Mouse (Mus musculus) hindbrain, embryonic 13.5 days (tissue): ENCODE results near the gene Naa60. TPM values are rescaled to one million over a fixed set of nuclear protein-coding genes. Genes with fewer than 3 reads are reported as not detected.
A peak's percentile ranks its signal among the peaks of the same experiment; 100 is the strongest.
"Not testable (repeated sequence)": the region's sequence is repeated elsewhere in the genome, so short reads cannot be mapped to it uniquely, and the experiment has no call there.

Source experiments
- ATAC-seq: fragments of 200-750 bp; cut with Nextera tagmentation; 2 replicates; pipeline ENCODE4 v1.8.0; 2017; ENCODE audit warnings: moderate TSS enrichment; ENCODE audit not compliant: low FRiP score
- H3K27ac ChIP-seq: fragments of 300-500 bp; sonication (generic); 2 replicates; pipeline ENCODE4 v1.5.1; 2015; ENCODE audit warnings: inconsistent platforms, mild to moderate bottlenecking, moderate library complexity
- H3K27me3 ChIP-seq: fragments of 300-500 bp; sonication (generic); 2 replicates; pipeline ENCODE4 v1.6.1; 2015; ENCODE audit warnings: mild to moderate bottlenecking, inconsistent platforms
- H3K36me3 ChIP-seq: fragments of 300-500 bp; sonication (generic); 2 replicates; pipeline ENCODE4 v1.6.1; 2015; ENCODE audit warnings: mild to moderate bottlenecking, inconsistent platforms
- H3K4me1 ChIP-seq: fragments of 300-500 bp; sonication (generic); replicated peaks from 2 replicates; pipeline ENCODE4 v1.6.1; 2015; ENCODE audit warnings: inconsistent platforms
- H3K4me2 ChIP-seq: fragments of 300-500 bp; sonication (generic); 2 replicates; pipeline ENCODE4 v1.6.1; 2015; ENCODE audit warnings: inconsistent platforms, mild to moderate bottlenecking, moderate library complexity
- H3K4me3 ChIP-seq: fragments of 300-500 bp; sonication (generic); 2 replicates; pipeline ENCODE4 v1.5.1; 2015; ENCODE audit warnings: mild to moderate bottlenecking, inconsistent platforms
- H3K9ac ChIP-seq: fragments of 300-500 bp; sonication (generic); 2 replicates; pipeline ENCODE4 v1.6.1; 2015; ENCODE audit warnings: mild to moderate bottlenecking, inconsistent platforms
- H3K9me3 ChIP-seq: fragments of 300-500 bp; sonication (generic); 2 replicates; pipeline ENCODE4 v1.6.1; 2016; ENCODE audit warnings: inconsistent platforms
- WGBS: fragments of 180-500 bp; shearing (Covaris S2); methylation state at CpG from one replicate; pipeline ENCODE4 v1.1.7; 2015; 5-methylcytosine and 5-hydroxymethylcytosine counted together
- polyA plus RNA-seq: library from polyadenylated mRNA; unstranded; fragments of >200 nt; fragmentation: Nextera tagmentation; extraction: Ambion mirVana; gene quantifications from 2 replicates; pipeline ENCODE4 v1.2.1, GENCODE M21; 2015

Naa60 gene
- polyA plus RNA-seq, 1 experiment from 2014 or later = 83.1 TPM

DNA sequence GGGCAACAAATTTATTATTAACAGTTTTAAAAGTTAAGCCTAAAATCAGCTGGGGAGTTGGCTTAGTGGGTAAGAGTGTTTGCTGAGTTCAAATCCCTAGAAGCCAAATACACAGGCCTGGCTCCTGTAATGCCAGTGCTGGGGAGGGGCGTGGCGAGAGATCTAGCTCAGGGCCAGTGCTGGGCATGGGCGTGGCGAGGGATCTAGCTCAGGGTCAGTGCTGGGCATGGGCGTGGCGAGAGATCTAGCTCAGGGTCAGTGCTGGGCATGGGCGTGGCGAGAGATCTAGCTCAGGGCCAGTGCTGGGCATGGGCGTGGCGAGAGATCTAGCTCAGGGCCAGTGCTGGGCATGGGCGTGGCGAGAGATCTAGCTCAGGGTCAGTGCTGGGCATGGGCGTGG is 20.9 kb upstream of the Naa60 start:
- WGBS = 89% methylated on average over 13 of the region's 13 CpGs

GRCm38 (mm10) chr16:3852586-3852985 is 19.6 kb upstream of the Naa60 start:
- 34% methylated on average over 12 of the region's 12 CpGs for WGBS
- Histone ChIP-seq H3K36me3 (peaks cover 15% of the 10 kb centered on the region; the same call in 1 of the 2 replicates), H3K4me1 (peaks cover 13% of the 10 kb centered on the region), H3K27me3 (no peaks in the 10 kb centered on the region), H3K4me2 (no peak overlapping the region), H3K9ac (no peak overlapping the region), H3K4me3 (no peak overlapping the region), H3K9me3 (no peaks in the 10 kb centered on the region), H3K27ac (no peak overlapping the region)
- no peak for ATAC-seq

More for the DNA sequence above, 20.9 kb upstream of the Naa60 start:
- not testable (repeated sequence) for H3K9ac ChIP-seq, H3K27me3 ChIP-seq, H3K4me3 ChIP-seq, H3K36me3 ChIP-seq, ATAC-seq, H3K4me2 ChIP-seq, H3K9me3 ChIP-seq, H3K27ac ChIP-seq
- H3K4me1 ChIP-seq = peaks cover 15% of the 10 kb centered on the region

DNA sequence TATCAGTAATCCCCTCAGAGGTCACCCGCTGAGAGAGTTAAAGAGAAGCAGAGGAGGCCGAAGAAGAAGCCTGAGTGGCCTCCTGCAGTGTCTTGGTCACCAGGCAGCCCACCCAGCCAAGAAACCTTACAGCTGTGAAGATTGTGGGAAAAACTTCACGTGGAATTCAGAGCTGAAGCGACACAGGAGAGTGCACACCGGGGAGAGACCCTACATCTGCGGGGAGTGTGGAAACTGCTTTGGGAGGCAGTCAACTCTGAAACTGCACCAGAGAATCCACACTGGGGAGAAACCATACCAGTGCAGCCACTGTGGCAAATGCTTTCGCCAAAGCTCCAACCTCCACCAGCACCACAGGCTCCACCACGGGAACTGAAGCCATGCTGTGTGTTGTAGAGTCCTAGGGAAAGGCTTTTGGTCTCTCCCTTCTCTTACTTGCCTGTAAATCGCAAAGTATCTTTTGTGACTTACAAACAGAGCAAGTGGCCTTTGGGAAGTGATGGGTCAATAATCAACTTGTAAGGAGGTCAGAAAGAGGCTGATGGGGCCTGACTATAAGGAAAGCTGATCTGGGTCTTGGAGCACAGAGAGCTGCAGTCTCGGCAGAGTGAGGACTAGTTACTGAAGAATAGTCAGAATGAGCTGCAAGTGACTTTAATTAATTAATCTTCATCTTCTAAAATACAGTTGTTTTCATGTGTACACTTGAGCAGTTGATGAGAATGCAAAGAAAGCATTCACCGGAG is 17.6 kb upstream of the Naa60 start:
- Histone ChIP-seq H3K27me3 (no peaks in the 10 kb centered on the region), H3K27ac (no peak overlapping the region), H3K9ac (no peak overlapping the region), H3K4me2 (no peak overlapping the region), H3K9me3 (no peaks in the 10 kb centered on the region), H3K36me3 (peaks cover 15% of the 10 kb centered on the region; the same call in 1 of the 2 replicates), H3K4me3 (no peak overlapping the region), H3K4me1 (no peaks in the 10 kb centered on the region; the same call in 1 of the 2 replicates)
- WGBS = 55% methylated on average over 11 of the region's 11 CpGs
- no peak for ATAC-seq

DNA sequence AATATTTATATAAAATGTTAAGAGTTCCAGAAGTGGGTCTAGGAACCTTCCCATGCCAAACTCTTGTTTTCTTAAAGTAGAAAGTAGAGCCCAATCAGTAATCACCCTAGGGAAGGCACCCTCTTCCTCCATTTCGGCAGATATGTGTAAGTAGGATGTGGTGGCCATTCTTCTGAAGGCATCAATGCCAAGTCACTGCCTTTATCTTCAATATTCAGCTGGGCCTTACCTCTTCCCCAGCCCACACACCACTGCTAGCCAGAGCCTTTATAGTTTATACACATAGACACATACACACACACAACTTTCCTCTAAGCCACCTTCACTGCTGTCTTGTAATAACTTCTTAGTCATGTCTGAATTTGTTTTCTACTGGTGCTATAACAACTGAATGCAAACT is 16.4 kb upstream of the Naa60 start:
- ATAC-seq = no peak
- no peaks in the 10 kb centered on the region for H3K27me3 ChIP-seq
- H3K36me3 ChIP-seq = peaks cover 19% of the 10 kb centered on the region
- H3K4me3 ChIP-seq = no peak overlapping the region
- H3K9ac ChIP-seq = no peak overlapping the region
- 87% methylated on average over 1 of the region's 1 CpGs for WGBS
- H3K4me1 ChIP-seq = no peaks in the 10 kb centered on the region
- no peaks in the 10 kb centered on the region for H3K9me3 ChIP-seq
- H3K27ac ChIP-seq = no peak overlapping the region
- no peak overlapping the region for H3K4me2 ChIP-seq

- no peak for ATAC-seq
- 92% methylated on average over 4 of the region's 4 CpGs for WGBS
- Histone ChIP-seq H3K4me1 (no peaks in the 10 kb centered on the region), H3K9ac (no peak overlapping the region), H3K27me3 (no peaks in the 10 kb centered on the region), H3K27ac (no peak overlapping the region), H3K36me3 (peaks cover 36% of the 10 kb centered on the region), H3K4me3 (no peak overlapping the region), H3K4me2 (no peak overlapping the region), H3K9me3 (no peaks in the 10 kb centered on the region)
Measured at GRCm38 (mm10) chr16:3859254-3859653, 12.9 kb upstream of the Naa60 start.

- Histone ChIP-seq H3K27me3 (no peaks in the 10 kb centered on the region), H3K36me3 (peaks cover 27% of the 10 kb centered on the region), H3K4me3 (peak overlapping the region; percentile 55), H3K27ac (peak overlapping the region; percentile 53; the same call in 1 of the 2 replicates), H3K9ac (peak overlapping the region; percentile 75), H3K4me2 (peak overlapping the region; percentile 83), H3K4me1 (peaks cover 23% of the 10 kb centered on the region), H3K9me3 (no peaks in the 10 kb centered on the region)
- 4% methylated on average over 16 of the region's 16 CpGs for WGBS
- no peak for ATAC-seq
Measured at GRCm38 (mm10) chr16:3871815-3872214, 360 bp upstream of the Naa60 start.

DNA sequence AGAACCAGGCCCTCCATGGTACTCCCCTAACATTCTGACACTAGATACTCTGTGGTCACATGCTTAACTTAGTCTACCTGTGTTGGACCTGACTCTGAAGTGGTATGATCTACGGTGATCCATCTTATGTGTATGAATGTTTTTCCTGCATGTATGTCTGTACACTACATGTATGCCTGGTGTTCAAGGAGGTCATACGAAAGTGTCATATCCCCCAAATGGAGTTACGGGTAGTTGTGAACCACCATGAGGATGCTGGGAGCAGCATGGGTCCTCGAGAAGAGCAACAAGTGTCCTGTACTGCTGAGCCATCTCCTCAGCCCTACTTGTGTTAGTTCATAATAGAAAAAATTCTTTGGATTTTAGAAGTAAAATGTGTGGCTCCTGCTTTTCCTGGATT is 4.2 kb downstream of the Naa60 start:
- Histone ChIP-seq H3K4me3 (no peak overlapping the region), H3K36me3 (peaks cover 38% of the 10 kb centered on the region), H3K27me3 (no peaks in the 10 kb centered on the region), H3K9me3 (no peaks in the 10 kb centered on the region), H3K27ac (no peak overlapping the region), H3K4me2 (no peak overlapping the region), H3K9ac (no peak overlapping the region), H3K4me1 (peaks cover 30% of the 10 kb centered on the region)
- WGBS = 95% methylated on average over 4 of the region's 4 CpGs
- ATAC-seq = no peak

GRCm38 (mm10) chr16:3884201-3885064 is 12.3 kb downstream of the Naa60 start, which contains the start of the genes Zfp597 and Gm20695:
TSS of gene Zfp597 (minus strand) at chr16:3884561.
TSS of gene Gm20695 (plus strand) at chr16:3884648.
- H3K9me3 ChIP-seq = no peaks in the 10 kb centered on the region
- peak; percentile 98 for ATAC-seq
- H3K4me2 ChIP-seq = peak within 1 kb of the TSS; percentile 75
- H3K4me3 ChIP-seq = peak within 1 kb of the TSS; percentile 91
- H3K27me3 ChIP-seq = no peaks in the 10 kb centered on the region
- H3K27ac ChIP-seq = peak within 1 kb of the TSS; percentile 98
- under 1% methylated on average over 86 of the region's 88 CpGs for WGBS
- H3K36me3 ChIP-seq = peaks cover 16% of the 10 kb centered on the region
- peak within 1 kb of the TSS; percentile 92 for H3K9ac ChIP-seq
- peaks cover 51% of the 10 kb centered on the region for H3K4me1 ChIP-seq

DNA sequence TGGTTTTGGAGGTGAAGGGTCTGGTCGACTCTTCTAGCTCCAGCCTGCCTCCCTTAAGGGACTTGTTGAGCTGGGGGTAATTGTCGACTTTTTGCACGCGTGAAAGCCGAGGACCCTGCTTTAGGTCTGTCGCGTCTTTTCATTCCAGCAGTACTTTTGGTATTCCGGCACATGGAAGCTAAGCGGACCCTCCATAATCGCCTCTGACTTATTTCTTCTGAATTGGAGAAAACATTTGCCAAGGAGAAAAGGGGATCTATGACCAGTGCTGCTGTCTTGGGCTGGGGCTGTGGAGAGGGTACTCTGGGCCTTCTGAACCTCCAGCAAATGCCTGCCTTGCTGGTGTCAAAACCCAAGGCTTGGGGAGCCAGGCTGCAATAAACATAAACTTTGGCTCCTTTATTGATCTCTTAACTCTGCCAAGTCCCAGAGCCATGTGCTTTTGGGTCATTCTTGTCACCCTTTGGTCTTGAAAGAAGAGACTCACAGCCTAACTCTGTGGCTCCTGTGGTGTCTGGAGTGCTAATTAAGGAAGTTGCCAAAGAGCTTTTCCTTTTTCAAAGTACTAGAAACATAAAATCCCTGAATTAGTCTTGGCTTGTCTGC is 13.0 kb downstream of the Naa60 start:
- ATAC-seq = no peak

GRCm38 (mm10) chr16:3891621-3892295 is 19.6 kb downstream of the Naa60 start:
- 95% methylated on average over 14 of the region's 14 CpGs for WGBS

More for the DNA sequence above, 13.0 kb downstream of the Naa60 start:
- H3K27me3 ChIP-seq = no peaks in the 10 kb centered on the region
- 2% methylated on average over 10 of the region's 10 CpGs for WGBS
- H3K9ac ChIP-seq = peak overlapping the region; percentile 92
- H3K36me3 ChIP-seq = peaks cover 13% of the 10 kb centered on the region
- H3K9me3 ChIP-seq = no peaks in the 10 kb centered on the region
- H3K4me2 ChIP-seq = peak overlapping the region; percentile 75
- peaks cover 51% of the 10 kb centered on the region for H3K4me1 ChIP-seq
- peak overlapping the region; percentile 98 for H3K27ac ChIP-seq
- peak overlapping the region; percentile 91 for H3K4me3 ChIP-seq

GRCm38 (mm10) chr16:3893739-3894138 is 21.6 kb downstream of the Naa60 start:
- ATAC-seq = no peak
- WGBS = 78% methylated on average over 3 of the region's 3 CpGs
- no peaks in the 10 kb centered on the region for H3K27me3 ChIP-seq

More at GRCm38 (mm10) chr16:3891621-3892295, 19.6 kb downstream of the Naa60 start:
- H3K27me3 ChIP-seq = no peaks in the 10 kb centered on the region
- H3K4me3 ChIP-seq = no peak overlapping the region
- H3K4me1 ChIP-seq = peaks cover 8% of the 10 kb centered on the region
- H3K27ac ChIP-seq = no peak overlapping the region
- no peaks in the 10 kb centered on the region for H3K9me3 ChIP-seq
- no peak overlapping the region for H3K9ac ChIP-seq
- H3K4me2 ChIP-seq = no peak overlapping the region
- no peak for ATAC-seq
- peaks cover 23% of the 10 kb centered on the region for H3K36me3 ChIP-seq

More at GRCm38 (mm10) chr16:3893739-3894138, 21.6 kb downstream of the Naa60 start:
- H3K9ac ChIP-seq = no peak overlapping the region
- peaks cover 42% of the 10 kb centered on the region for H3K36me3 ChIP-seq
- H3K4me1 ChIP-seq = no peaks in the 10 kb centered on the region
- no peak overlapping the region for H3K27ac ChIP-seq
- no peak overlapping the region for H3K4me3 ChIP-seq
- no peak overlapping the region for H3K4me2 ChIP-seq
- H3K9me3 ChIP-seq = no peaks in the 10 kb centered on the region
